Mouse (Mus musculus) mesoderm, embryonic 11.5 days (tissue): ENCODE measurements around the gene Gdi1.

Source experiments
- DNase-seq: peaks from one replicate; pipeline ENCODE4 v3.0.0-alpha.2; 2012; ENCODE audit warnings: low read depth, low spot score

The Gdi1 gene

GRCm38 (mm10) chrX:74304867-74305700 lies at the start of gene Gdi1:
Gdi1 (plus strand) TSS chrX:74304998.
- peak; percentile 82 for DNase-seq

- DNase-seq: no peak
These were observed 47.1 kb upstream of the Gdi1 start for GRCm38 (mm10) chrX:74257746-74258145.

- no peak for DNase-seq
These were observed 35.1 kb upstream of the Gdi1 start for GRCm38 (mm10) chrX:74269736-74270061.

- DNase-seq: peak; percentile 97
These were observed 34.5 kb upstream of the Gdi1 start, which contains the start of gene Rpl10 for GRCm38 (mm10) chrX:74270062-74270901. Rpl10 (plus strand) TSS chrX:74270812.

GRCm38 (mm10) chrX:74270902-74271551 lies 33.8 kb upstream of the Gdi1 start:
- DNase-seq: peak; percentile 45

GRCm38 (mm10) chrX:74273422-74274322 lies 31.1 kb upstream of the Gdi1 start:
- no peak for DNase-seq

GRCm38 (mm10) chrX:74277916-74278315 lies 26.9 kb upstream of the Gdi1 start:
- no peak for DNase-seq

GRCm38 (mm10) chrX:74281041-74281731 lies 23.6 kb upstream of the Gdi1 start:
- no peak for DNase-seq

- DNase-seq: peak; percentile 63
These were observed 22.9 kb upstream of the Gdi1 start, which contains the start of the genes Taz and Dnase1l1 for GRCm38 (mm10) chrX:74281732-74282394. Taz (plus strand) TSS chrX:74281912. Dnase1l1 (minus strand) TSS chrX:74282337.

GRCm38 (mm10) chrX:74282395-74283091 lies 22.3 kb upstream of the Gdi1 start:
- DNase-seq: peak; percentile 79

GRCm38 (mm10) chrX:74283092-74283437 lies 21.7 kb upstream of the Gdi1 start:
- DNase-seq: no peak

- no peak for DNase-seq
These were observed 11.4 kb upstream of the Gdi1 start for GRCm38 (mm10) chrX:74293431-74293830.

- peak; percentile 93 for DNase-seq
These were observed 8.0 kb upstream of the Gdi1 start, which contains the start of gene Atp6ap1 for GRCm38 (mm10) chrX:74296538-74297448. Atp6ap1 (plus strand) TSS chrX:74297097.

- DNase-seq: no peak
These were observed 6.5 kb upstream of the Gdi1 start for GRCm38 (mm10) chrX:74298348-74298747.

GRCm38 (mm10) chrX:74299721-74300120 lies 5.1 kb upstream of the Gdi1 start:
- DNase-seq: no peak

- DNase-seq: peak; percentile 85
These were observed 8.0 kb downstream of the Gdi1 start, which contains the start of gene Fam50a for GRCm38 (mm10) chrX:74312540-74313464. Fam50a (plus strand) TSS chrX:74313033.

- DNase-seq: peak; percentile 70
These were observed 23.9 kb downstream of the Gdi1 start, which contains the start of gene Plxna3 for GRCm38 (mm10) chrX:74328725-74329161. Plxna3 (plus strand) TSS chrX:74329066.
